Mouse (Mus musculus) E14TG2a.4 (cell line): Measurements from ENCODE around the gene App.

Experiments
- CTCF ChIP-seq: conservative IDR thresholded peaks from 2 replicates; pipeline ENCODE4 v1.5.1; 2014; ENCODE audit warnings: low read length
- NANOG ChIP-seq: IDR thresholded peaks from 2 replicates; pipeline ENCODE4 v1.6.1; 2014; ENCODE audit warnings: borderline replicate concordance, low read length, mixed read lengths
- POU5F1 ChIP-seq: IDR thresholded peaks from 2 replicates; pipeline ENCODE4 v1.6.1; 2014; ENCODE audit warnings: low read length, borderline replicate concordance

GRCm38 (mm10) chr16:85151681-85152080 lies 21.9 kb downstream of the App start:
- TF ChIP-seq CTCF (no peak), POU5F1 (no peak), NANOG (no peak)
